Mouse (Mus musculus) forebrain, embryonic 11.5 days (tissue): ENCODE results near the gene Tbc1d14. TPM values are rescaled to one million over a fixed set of nuclear protein-coding genes. Genes with fewer than 3 reads are reported as not detected.

ENCODE experiments used
- ATAC-seq: fragments of 200-750 bp; cut with Nextera tagmentation; replicated peaks from 2 replicates; pipeline ENCODE4 v1.8.0; 2017; ENCODE audit warnings: moderate TSS enrichment; ENCODE audit not compliant: low FRiP score
- DNase-seq: peaks from one replicate; pipeline ENCODE4 v3.0.0-alpha.2; 2017; ENCODE audit warnings: low spot score
- H3K27ac ChIP-seq: fragments of 300-500 bp; sonication (generic); 2 replicates; pipeline ENCODE4 v1.5.1; 2014; ENCODE audit warnings: low read depth, low read length
- H3K27me3 ChIP-seq: fragments of 300-500 bp; sonication (generic); 2 replicates; pipeline ENCODE4 v1.6.1; 2014; ENCODE audit warnings: mild to moderate bottlenecking, low read length, mixed read lengths; ENCODE audit not compliant: control insufficient read depth, insufficient read depth
- H3K36me3 ChIP-seq: fragments of 300-500 bp; sonication (generic); 2 replicates; pipeline ENCODE4 v1.6.1; 2014; ENCODE audit warnings: mild to moderate bottlenecking, low read length, moderate library complexity, mixed read lengths; ENCODE audit not compliant: control insufficient read depth, insufficient read depth
- H3K4me1 ChIP-seq: fragments of 300-500 bp; sonication (generic); replicated peaks from 2 replicates; pipeline ENCODE4 v1.6.1; 2014; ENCODE audit warnings: low read length, mixed read lengths; ENCODE audit not compliant: control insufficient read depth, insufficient read depth
- H3K4me2 ChIP-seq: fragments of 300-500 bp; sonication (generic); 2 replicates; pipeline ENCODE4 v1.6.1; 2014; ENCODE audit warnings: low read depth, mild to moderate bottlenecking, low read length, moderate library complexity, mixed read lengths; ENCODE audit not compliant: severe bottlenecking
- H3K4me3 ChIP-seq: fragments of 300-500 bp; sonication (generic); 2 replicates; pipeline ENCODE4 v1.5.1; 2014; ENCODE audit warnings: low read depth, low read length
- H3K9ac ChIP-seq: fragments of 300-500 bp; sonication (generic); 2 replicates; pipeline ENCODE4 v1.6.1; 2014; ENCODE audit warnings: low read length
- H3K9me3 ChIP-seq: fragments of 300-500 bp; sonication (generic); 2 replicates; pipeline ENCODE4 v1.6.1; 2016; ENCODE audit warnings: low read length, mixed read lengths; ENCODE audit not compliant: control insufficient read depth
- WGBS: fragments of 180-500 bp; shearing (Covaris S2); extraction: QIAGEN DNeasy Blood & Tissue Kit; methylation state at CpG from one replicate; pipeline ENCODE4 v1.1.7; 2014; 5-methylcytosine and 5-hydroxymethylcytosine counted together
- polyA plus RNA-seq: library from polyadenylated mRNA; unstranded; fragments of >200 nt; fragmentation: Nextera tagmentation; extraction: Ambion mirVana; gene quantifications from 2 replicates; pipeline ENCODE4 v1.2.1, GENCODE M21; 2014

Gene Tbc1d14
- polyA plus RNA-seq, 1 experiment from 2014 or later, result 50.8 TPM

DNA sequence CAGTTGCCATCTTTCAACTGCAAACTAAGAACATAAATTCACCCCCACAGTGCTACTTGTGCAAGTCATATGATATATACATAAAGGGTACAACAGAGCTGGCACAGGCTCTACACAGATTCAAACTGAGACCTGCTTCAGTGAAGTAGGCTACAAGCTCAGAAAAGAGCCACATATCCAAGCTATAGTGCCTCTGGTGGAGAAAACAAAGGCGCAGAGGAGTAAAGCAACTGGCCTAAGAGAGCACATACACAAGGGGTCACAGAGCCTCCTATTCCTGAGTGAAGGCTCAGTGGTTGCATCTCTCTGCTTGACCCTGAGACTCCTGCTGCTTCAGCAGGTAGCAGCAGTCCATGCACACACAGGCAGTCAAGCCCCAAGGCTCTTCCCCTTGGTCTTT is 112.0 kb downstream of the Tbc1d14 start:
- H3K4me3 ChIP-seq, result no peak overlapping the region
- H3K27me3 ChIP-seq, result 0 out of 2 replicates have a peak, but pooled peaks cover 2% of the 10 kb centered on the region
- no peaks in the 10 kb centered on the region; the same call in 1 of the 2 replicates for H3K36me3 ChIP-seq
- no peak for ATAC-seq
- DNase-seq, result no peak
- peaks cover 6% of the 10 kb centered on the region; the same call in 1 of the 2 replicates for H3K4me1 ChIP-seq
- H3K4me2 ChIP-seq, result no peak overlapping the region
- no peaks in the 10 kb centered on the region for H3K9me3 ChIP-seq
- no peak overlapping the region for H3K9ac ChIP-seq
- no peak overlapping the region for H3K27ac ChIP-seq
- WGBS, result 65% methylated on average over 1 of the region's 1 CpGs

DNA sequence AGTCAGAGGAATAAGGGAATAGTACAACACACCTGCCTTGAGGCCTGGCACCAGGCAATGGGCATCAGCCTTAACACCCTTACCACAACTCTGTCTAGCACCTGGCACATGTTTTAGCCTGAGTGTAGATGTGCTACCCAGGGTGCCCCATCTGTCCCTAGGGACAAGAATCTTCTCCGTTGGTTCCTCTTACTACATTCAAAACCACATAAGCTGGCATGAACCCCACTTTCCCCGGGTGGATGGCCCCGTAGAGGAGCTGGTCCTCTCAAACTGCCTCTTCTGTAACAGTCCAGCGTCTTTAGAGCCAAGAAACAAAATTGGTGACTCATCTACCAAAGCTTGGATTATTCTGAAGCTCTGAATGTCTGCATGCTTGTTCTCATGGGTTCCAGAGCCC is 112.7 kb downstream of the Tbc1d14 start:
- H3K9ac ChIP-seq, result no peak overlapping the region
- no peak overlapping the region for H3K4me3 ChIP-seq
- ATAC-seq (no peak), DNase-seq (no peak)
- H3K4me2 ChIP-seq, result no peak overlapping the region
- H3K4me1 ChIP-seq, result peaks cover 6% of the 10 kb centered on the region; the same call in 1 of the 2 replicates
- H3K9me3 ChIP-seq, result no peaks in the 10 kb centered on the region
- no peaks in the 10 kb centered on the region for H3K27me3 ChIP-seq
- no peaks in the 10 kb centered on the region; the same call in 1 of the 2 replicates for H3K36me3 ChIP-seq
- 94% methylated on average over 4 of the region's 4 CpGs for WGBS
- no peak overlapping the region for H3K27ac ChIP-seq

DNA sequence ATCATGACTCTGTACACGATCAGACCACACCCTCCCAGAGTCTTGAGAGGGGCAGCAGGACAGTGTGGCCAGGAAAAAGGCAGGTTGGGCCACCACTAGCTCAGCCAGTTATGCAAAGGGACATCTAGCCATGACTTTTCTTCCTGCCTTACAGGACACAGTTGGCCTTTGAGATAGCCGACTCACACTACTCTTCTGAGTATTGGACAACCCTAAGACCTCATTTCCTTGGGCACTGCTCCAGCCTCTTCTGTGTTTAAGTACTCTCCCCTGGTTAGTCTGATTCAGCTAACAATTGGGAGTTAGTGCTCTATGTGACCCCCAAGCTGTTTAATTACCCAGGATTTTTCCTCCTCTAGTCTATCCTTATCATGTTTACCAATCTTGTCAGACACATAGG is 113.3 kb downstream of the Tbc1d14 start:
- Histone ChIP-seq H3K9ac (no peak overlapping the region), H3K9me3 (no peaks in the 10 kb centered on the region), H3K36me3 (no peaks in the 10 kb centered on the region; the same call in 1 of the 2 replicates), H3K4me1 (peaks cover 6% of the 10 kb centered on the region; the same call in 1 of the 2 replicates), H3K27me3 (no peaks in the 10 kb centered on the region), H3K4me3 (no peak overlapping the region), H3K4me2 (no peak overlapping the region), H3K27ac (no peak overlapping the region)
- WGBS, result 90% methylated on average over 2 of the region's 2 CpGs
- no peak for ATAC-seq
- no peak for DNase-seq

DNA sequence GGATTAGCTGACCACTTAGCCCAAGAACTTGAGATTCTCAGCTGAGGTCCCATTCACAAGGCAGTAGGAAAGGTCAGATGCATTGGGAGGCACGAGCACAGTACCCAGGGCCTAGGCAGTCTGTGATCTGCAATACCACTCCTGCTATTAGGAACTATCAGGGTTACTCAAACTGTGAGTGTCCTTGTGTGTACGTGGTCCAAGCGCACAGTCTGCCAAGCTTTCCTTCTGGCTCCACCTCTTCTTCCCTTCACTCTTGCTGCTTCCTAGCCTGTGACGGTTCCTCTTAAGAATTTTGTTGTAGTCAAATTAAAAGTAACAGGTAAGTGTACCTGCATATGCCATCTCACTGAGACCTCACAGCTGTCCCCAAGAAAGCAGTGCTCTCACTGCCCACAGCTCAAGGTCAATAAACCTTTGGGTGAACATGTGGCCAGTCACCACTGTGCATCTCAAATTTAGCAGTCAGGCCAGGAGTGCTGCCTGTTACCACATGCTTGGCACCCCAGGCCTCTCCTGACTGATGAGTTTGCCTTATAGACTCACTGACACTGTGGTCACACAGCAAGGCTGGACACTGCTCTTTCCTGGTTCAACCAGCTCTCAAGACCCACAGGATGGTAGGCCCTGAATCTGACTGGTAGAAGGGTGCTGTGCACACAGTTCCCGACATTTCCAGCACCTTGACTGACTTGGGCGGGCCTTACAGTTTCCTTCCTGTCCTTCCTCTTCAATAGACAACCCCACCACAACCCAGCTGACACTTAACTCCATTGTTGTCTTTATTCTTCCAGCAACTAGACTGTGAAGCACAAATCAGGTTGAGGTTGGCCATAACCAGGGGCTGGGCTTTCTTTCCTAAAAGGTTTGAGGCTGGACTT is 114.3 kb downstream of the Tbc1d14 start:
- Histone ChIP-seq H3K27ac (no peak overlapping the region), H3K36me3 (no peaks in the 10 kb centered on the region; the same call in 1 of the 2 replicates), H3K9me3 (no peaks in the 10 kb centered on the region), H3K9ac (no peak overlapping the region), H3K27me3 (no peaks in the 10 kb centered on the region), H3K4me3 (no peak overlapping the region), H3K4me1 (peaks cover 6% of the 10 kb centered on the region; the same call in 1 of the 2 replicates), H3K4me2 (no peak overlapping the region)
- 89% methylated on average over 6 of the region's 6 CpGs for WGBS
- DNase-seq (no peak), ATAC-seq (no peak)

DNA sequence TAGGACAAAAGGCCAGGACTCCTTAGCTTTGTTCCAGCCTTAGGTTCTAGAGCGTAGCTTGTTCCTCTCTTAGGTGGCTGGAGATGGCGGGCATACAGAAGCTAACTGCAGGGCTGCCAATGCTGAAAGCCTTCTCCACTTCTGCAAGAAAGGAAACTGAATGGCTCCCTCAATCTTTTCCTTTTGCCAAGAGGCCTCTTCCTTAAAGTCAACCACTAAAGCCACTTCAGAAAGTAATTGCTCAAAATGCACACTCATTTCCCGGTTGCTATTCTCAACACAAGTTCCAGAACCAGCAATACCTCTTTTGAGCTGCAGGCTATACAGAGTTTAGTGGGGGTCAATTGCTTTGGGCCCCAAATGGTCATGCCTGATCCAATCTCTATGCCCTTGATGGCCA is 115.6 kb downstream of the Tbc1d14 start:
- DNase-seq (no peak), ATAC-seq (no peak)
- H3K36me3 ChIP-seq, result no peaks in the 10 kb centered on the region; the same call in 1 of the 2 replicates
- no peak overlapping the region for H3K4me3 ChIP-seq
- H3K27me3 ChIP-seq, result no peaks in the 10 kb centered on the region
- 94% methylated on average over 3 of the region's 3 CpGs for WGBS
- H3K9ac ChIP-seq, result no peak overlapping the region
- H3K9me3 ChIP-seq, result no peaks in the 10 kb centered on the region
- H3K27ac ChIP-seq, result no peak overlapping the region
- H3K4me1 ChIP-seq, result peaks cover 2% of the 10 kb centered on the region; the same call in 1 of the 2 replicates
- no peak overlapping the region for H3K4me2 ChIP-seq

DNA sequence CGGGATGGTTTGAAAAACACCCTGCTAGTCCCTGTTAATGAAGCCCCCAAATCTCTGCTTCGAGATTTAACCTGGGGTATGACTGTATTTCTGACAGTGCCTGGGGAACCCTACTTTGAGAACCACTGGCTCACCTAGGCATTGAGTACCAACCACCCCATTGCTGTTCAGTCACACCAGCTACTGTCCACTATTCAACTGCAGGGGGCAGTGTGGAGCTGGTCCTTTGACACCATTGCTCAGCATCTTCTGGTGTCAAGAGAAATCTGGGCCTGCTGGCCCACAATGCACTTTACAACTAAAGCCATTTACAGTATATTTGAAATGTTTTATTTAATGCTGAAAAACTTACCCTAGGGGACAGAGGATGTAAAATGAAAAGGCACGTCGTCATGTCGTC is 118.8 kb downstream of the Tbc1d14 start:
- Histone ChIP-seq H3K9me3 (no peaks in the 10 kb centered on the region), H3K27ac (no peak overlapping the region), H3K4me2 (no peak overlapping the region), H3K4me1 (no peaks in the 10 kb centered on the region), H3K4me3 (no peak overlapping the region), H3K27me3 (no peaks in the 10 kb centered on the region), H3K36me3 (peaks cover 14% of the 10 kb centered on the region), H3K9ac (no peak overlapping the region)
- DNase-seq (peak; percentile 84), ATAC-seq (no peak)
- WGBS, result 85% methylated on average over 5 of the region's 5 CpGs

DNA sequence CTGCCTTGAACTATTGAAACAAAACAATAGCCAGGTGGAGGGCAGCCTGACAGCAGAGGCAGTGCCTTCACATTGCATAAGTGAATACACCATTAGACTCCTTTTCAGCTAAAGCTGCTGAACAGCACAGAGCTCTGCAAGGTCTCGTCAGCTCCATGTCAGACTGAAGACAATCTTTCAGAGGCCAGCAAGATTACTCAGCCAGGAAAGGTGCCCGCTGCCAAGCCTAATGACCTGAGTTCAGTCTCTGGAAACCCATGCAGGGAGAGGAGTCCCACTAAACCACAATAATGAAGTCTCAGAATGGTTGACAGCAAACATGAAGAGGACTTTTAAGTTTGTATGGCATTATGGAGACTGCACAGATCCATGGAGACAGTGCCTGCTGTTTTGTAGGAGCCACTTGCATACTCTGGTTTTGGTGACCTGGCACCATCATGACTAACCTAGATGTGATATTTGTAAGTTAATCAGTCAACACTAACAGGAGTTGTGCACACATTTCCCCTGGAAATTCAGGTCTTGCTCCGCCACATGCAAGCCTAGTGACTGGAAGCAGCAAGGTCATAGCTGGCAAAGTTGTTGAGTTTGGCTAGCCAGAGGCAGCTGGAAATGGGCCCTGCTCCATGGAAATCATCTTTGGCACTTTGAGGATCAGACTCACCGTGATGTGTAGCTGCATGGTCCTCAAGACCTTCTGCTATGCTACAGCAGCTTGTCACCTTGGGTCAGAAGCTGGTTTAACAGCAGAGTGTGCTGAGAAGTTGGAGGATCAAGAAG is 120.0 kb downstream of the Tbc1d14 start:
- WGBS, result 88% methylated on average over 4 of the region's 4 CpGs
- Histone ChIP-seq H3K9ac (no peak overlapping the region), H3K4me3 (no peak overlapping the region), H3K27me3 (no peaks in the 10 kb centered on the region), H3K27ac (no peak overlapping the region), H3K4me1 (no peaks in the 10 kb centered on the region), H3K4me2 (no peak overlapping the region), H3K9me3 (no peaks in the 10 kb centered on the region), H3K36me3 (peaks cover 14% of the 10 kb centered on the region)
- ATAC-seq (no peak), DNase-seq (no peak)

DNA sequence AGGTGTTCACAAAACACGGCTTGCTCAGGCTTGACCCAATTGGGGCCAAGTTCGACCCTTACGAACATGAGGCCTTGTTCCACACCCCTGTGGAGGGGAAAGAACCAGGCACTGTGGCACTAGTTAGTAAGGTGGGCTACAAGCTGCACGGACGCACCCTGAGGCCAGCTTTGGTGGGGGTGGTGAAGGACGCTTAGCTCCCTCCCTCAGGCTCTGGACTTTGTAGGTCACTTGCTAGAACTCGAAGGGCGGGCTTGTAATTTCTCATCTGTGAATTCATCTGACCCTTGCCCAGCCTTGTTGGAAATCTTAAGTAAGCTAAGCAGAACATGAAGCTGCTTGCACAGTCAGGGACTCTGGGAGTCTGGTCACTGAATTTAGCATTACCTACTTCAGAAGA is 121.9 kb downstream of the Tbc1d14 start:
- Histone ChIP-seq H3K9ac (no peak overlapping the region), H3K27ac (no peak overlapping the region), H3K27me3 (no peaks in the 10 kb centered on the region), H3K4me3 (no peak overlapping the region), H3K36me3 (peaks cover 14% of the 10 kb centered on the region), H3K4me2 (no peak overlapping the region), H3K4me1 (peaks cover under 1% of the 10 kb centered on the region; the same call in 1 of the 2 replicates), H3K9me3 (no peaks in the 10 kb centered on the region)
- ATAC-seq, result no peak
- DNase-seq, result no peak
- 97% methylated on average over 8 of the region's 8 CpGs for WGBS
